Mouse (Mus musculus) heart, postnatal 0 days (tissue): ENCODE results near the gene Nfib.

Source experiments
- CTCF ChIP-seq: IDR thresholded peaks from 2 replicates; pipeline ENCODE4 v1.5.1; 2016; ENCODE audit warnings: antibody characterized with exemption, control low read depth, low read depth
- EP300 ChIP-seq: IDR thresholded peaks from 2 replicates; pipeline ENCODE4 v1.6.1; 2016; ENCODE audit warnings: antibody characterized with exemption, low read depth

DNA sequence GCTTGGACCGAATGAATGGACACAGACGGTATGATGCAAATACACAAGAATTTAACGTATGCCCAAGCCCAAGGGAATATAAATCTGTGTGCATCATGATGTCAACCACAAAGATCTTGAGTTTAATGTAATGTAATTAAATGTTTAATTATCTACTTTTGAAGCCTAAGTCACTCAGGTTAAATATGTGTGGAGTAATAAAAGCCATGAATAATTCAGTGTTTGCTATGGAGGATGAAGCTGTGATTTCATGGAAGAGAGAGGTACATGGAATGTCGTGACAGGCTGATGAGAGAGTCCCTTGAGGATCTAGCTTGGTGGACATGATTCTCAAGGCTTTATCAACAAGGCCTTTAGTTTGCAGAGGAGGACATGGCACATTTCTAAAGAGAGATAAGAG, 67.9 kb downstream of the Nfib start:
- no peak for TF ChIP-seq CTCF
- no peak for TF ChIP-seq EP300
